Mouse (Mus musculus) C2C12 (cell line): Measurements from ENCODE around the gene Mbnl1. TPM values are rescaled to one million over a fixed set of nuclear protein-coding genes. Genes with fewer than 3 reads are reported as not detected.
A peak's percentile ranks its signal among the peaks of the same experiment; 100 is the strongest.

Experiments used
- H3K27me3 ChIP-seq: one replicate; pipeline ENCODE4 v1.6.1; 2011; ENCODE audit not compliant: control insufficient read depth, insufficient read depth, insufficient read length
- H3K36me3 ChIP-seq: one replicate; pipeline ENCODE4 v1.6.1; 2011; ENCODE audit not compliant: control insufficient read depth, insufficient read depth
- H3K4me3 ChIP-seq: one replicate; pipeline ENCODE4 v1.5.1; 2011; ENCODE audit warnings: mild to moderate bottlenecking, control low read depth; ENCODE audit not compliant: poor library complexity, insufficient read depth, severe bottlenecking
- H3K79me2 ChIP-seq: one replicate; pipeline ENCODE4 v1.6.1; 2011; ENCODE audit not compliant: control insufficient read depth, insufficient read depth
- H3K79me3 ChIP-seq: one replicate; pipeline ENCODE4 v1.6.1; 2011; ENCODE audit warnings: low read depth, control low read depth
- H3ac ChIP-seq: one replicate; pipeline ENCODE3; 2011; ENCODE audit warnings: low read depth; ENCODE audit not compliant: control insufficient read depth, insufficient read length
- CEBPB ChIP-seq: IDR thresholded peaks from one replicate; pipeline ENCODE4 v1.6.1; 2011; ENCODE audit warnings: low read depth, mild to moderate bottlenecking, control low read depth, moderate library complexity
- CTCF ChIP-seq: IDR thresholded peaks from one replicate; pipeline ENCODE4 v1.5.1; 2011; ENCODE audit not compliant: control insufficient read depth, insufficient read depth, insufficient read length
- FOSL1 ChIP-seq: IDR thresholded peaks from one replicate; pipeline ENCODE4 v1.8.0; 2011; ENCODE audit warnings: mild to moderate bottlenecking, low read length; ENCODE audit not compliant: poor library complexity, insufficient read depth, severe bottlenecking
- MAX ChIP-seq: IDR thresholded peaks from one replicate; pipeline ENCODE4 v1.6.1; 2011; ENCODE audit warnings: mild to moderate bottlenecking, control low read depth
- MYOD1 ChIP-seq: IDR thresholded peaks from one replicate; pipeline ENCODE4 v1.6.1; 2011; ENCODE audit warnings: low read depth; ENCODE audit not compliant: control insufficient read depth, insufficient read length
- MYOG ChIP-seq: IDR thresholded peaks from one replicate; pipeline ENCODE4 v1.6.1; 2011; ENCODE audit not compliant: control insufficient read depth, insufficient read length; ENCODE audit errors: extremely low read depth
- USF1 ChIP-seq: IDR thresholded peaks from one replicate; pipeline ENCODE4 v1.6.1; 2011; ENCODE audit warnings: low read depth, mild to moderate bottlenecking, control low read depth, moderate library complexity
- long read RNA-seq, 2 experiments: library from polyadenylated mRNA; unstranded; transcript quantifications; one replicate each; pipeline ENCODE4 v2.0.0; 2019 to 2020
- polyA plus RNA-seq: library from polyadenylated mRNA; unstranded; fragments of >200 nt; fragmentation: generic; extraction: Trizol; gene quantifications from one replicate; pipeline ENCODE4 v1.2.1, GENCODE M21; 2012; ENCODE audit warnings: missing spikeins

Gene Mbnl1
- polyA plus RNA-seq, result 37.7 TPM
- long read RNA-seq, experiment 1, partial matches to known transcripts, result 4 of 37 reads
- long read RNA-seq, experiment 1, other reads (novel, unspliced or antisense), result 30 of 37 reads
- long read RNA-seq, experiment 2, full-length matches to known transcripts, result 26 of 487 reads
- long read RNA-seq, experiment 2, partial matches to known transcripts, result 139 of 487 reads
- long read RNA-seq, experiment 2, other reads (novel, unspliced or antisense), result 322 of 487 reads

DNA sequence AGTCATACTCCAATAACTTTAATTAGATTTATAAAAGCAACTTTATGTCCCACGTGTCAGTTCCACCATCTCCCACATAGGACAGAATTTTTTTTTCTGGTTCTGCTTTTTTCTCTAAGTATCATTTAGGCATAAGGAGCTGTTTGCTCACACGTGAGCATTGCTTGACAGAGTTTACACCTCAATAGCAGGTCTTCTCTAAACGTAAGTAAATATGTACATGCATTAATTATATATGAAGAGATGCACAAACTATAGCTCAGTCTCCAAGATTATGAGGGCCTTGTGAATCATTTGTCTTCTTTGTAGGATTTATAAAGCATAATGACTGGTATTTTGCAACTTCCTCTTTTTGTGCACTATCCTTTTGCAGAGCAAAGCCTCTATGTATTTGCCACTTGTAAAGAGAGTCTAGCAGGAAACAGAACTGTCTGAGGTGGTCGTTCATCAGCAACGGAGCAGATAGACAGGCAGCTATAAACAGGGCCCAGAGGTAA, at the start of gene Mbnl1:
Gene Mbnl1 (plus strand): TSS at position 150 of the 497 bp plus-strand sequence.
- Histone ChIP-seq H3K27me3 (no peaks in the 10 kb centered on the region), H3K79me2 (no peaks in the 10 kb centered on the region), H3K79me3 (no peaks in the 10 kb centered on the region), H3K36me3 (no peaks in the 10 kb centered on the region), H3ac (no peak within 1 kb of the TSS), H3K4me3 (no peak within 1 kb of the TSS)
- TF ChIP-seq USF1 (no peak), CEBPB (no peak), CTCF (no peak), MYOG (no peak), MAX (no peak), FOSL1 (no peak), MYOD1 (no peak)

DNA sequence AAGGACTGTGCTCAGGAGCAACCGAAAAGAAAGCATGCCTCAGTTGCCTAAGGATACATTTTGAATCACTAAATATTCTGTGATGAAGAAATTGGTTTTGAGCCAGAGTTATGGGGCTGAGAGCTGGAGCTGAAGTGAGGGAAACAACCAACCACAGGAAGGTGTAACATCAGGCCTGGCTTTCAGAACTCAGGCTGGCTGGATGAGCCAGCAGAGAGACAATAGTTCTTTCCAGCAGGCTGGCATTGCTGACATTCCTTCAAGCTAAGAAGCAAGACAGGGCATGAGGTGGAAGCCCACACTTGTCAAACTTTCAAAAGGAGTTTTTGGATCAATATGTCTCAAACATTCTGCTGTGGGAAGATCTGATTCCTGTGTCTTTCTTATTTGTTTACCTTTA, 48.5 kb upstream of the Mbnl1 start:
- Histone ChIP-seq H3K79me3 (no peaks in the 10 kb centered on the region), H3K4me3 (no peak overlapping the region), H3ac (no peak overlapping the region)

DNA sequence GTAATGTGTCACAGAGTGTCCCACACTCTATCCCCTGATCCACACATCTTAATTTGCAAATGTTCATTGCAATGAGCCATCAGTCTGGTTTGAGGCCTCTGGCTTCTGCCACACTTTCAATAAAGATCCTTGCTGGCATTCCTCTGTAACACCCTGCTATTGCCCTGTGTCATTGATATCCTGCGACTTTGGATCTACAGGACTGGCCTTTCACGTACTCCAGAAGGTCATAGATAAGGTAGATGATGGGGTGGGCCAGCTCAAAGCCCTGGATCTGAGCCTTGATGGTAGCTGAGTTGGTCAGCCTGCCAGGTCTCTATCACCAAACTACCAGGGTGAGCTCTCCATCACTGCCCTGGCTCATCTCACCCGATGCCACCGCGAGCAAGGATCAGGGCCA, 43.6 kb upstream of the Mbnl1 start:
- Histone ChIP-seq H3ac (no peak overlapping the region), H3K79me3 (no peaks in the 10 kb centered on the region), H3K4me3 (no peak overlapping the region), H3K27me3 (no peaks in the 10 kb centered on the region), H3K79me2 (no peaks in the 10 kb centered on the region), H3K36me3 (no peaks in the 10 kb centered on the region)
- TF ChIP-seq MYOG, result no peak
- no peak for TF ChIP-seq FOSL1
- no peak for TF ChIP-seq MYOD1
- no peak for TF ChIP-seq MAX
- TF ChIP-seq USF1, result no peak
- TF ChIP-seq CEBPB, result no peak
- TF ChIP-seq CTCF, result no peak

More for the DNA sequence above, 48.5 kb upstream of the Mbnl1 start:
- TF ChIP-seq FOSL1 (no peak), MYOD1 (no peak), CTCF (no peak), MAX (no peak), USF1 (no peak), MYOG (no peak), CEBPB (no peak)
- Histone ChIP-seq H3K36me3 (no peaks in the 10 kb centered on the region), H3K27me3 (no peaks in the 10 kb centered on the region), H3K79me2 (no peaks in the 10 kb centered on the region)

DNA sequence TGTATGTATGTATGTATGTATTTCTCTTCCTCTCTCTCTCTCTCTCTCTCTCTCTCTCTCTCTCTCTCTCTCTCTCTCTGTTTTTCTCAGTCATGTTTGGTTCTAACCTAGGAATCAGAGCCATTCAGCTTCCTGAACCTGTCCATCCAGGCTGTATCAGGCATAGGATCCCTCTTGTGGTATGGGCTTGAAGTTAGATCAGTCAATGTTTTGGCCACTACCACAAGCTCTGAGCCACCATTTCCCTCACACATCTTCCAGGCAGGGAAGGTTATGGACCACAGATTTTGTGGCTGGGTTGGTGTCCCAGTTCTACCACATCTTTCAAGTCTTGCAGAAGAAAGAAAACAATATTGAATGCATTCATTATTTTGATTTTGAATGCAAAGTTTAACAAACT, 35.4 kb upstream of the Mbnl1 start:
- no peak for TF ChIP-seq MAX
- no peak for TF ChIP-seq CEBPB
- no peak for TF ChIP-seq USF1
- no peak for TF ChIP-seq FOSL1
- no peak for TF ChIP-seq CTCF
- no peak for TF ChIP-seq MYOD1
- TF ChIP-seq MYOG, result no peak
- no peak overlapping the region for H3K4me3 ChIP-seq
- no peaks in the 10 kb centered on the region for H3K79me2 ChIP-seq

DNA sequence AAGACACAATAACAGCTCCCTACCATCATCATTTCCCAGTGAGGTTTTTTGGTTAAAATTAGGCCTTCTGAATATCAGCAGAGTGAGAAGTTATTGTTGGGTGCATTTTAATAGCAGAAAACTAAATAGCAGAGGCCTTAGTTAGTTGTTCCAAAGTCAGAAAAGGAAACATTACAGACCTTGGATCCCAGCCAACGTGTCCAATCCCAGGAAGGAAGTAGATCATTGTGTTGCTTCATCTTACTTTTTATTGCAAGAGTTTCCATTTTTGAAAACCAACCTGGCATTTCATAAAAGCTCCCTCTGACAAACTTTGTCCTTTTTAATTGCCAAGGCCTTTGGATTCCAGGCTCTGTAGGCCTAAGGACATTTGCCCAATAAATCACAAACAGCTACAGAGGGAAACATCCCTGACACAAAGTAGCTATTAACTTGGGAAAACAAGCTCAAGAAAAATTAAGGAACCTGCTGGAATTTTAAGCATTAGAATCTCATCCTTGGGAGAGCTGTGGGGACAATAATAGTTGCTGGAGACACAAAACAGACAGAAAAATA, 34.9 kb upstream of the Mbnl1 start:
- H3K79me3 ChIP-seq, result no peaks in the 10 kb centered on the region
- no peak overlapping the region for H3ac ChIP-seq
- H3K4me3 ChIP-seq, result no peak overlapping the region
- no peaks in the 10 kb centered on the region for H3K27me3 ChIP-seq
- TF ChIP-seq CEBPB, result peak; percentile 31
- no peak for TF ChIP-seq MYOD1
- H3K79me2 ChIP-seq, result no peaks in the 10 kb centered on the region
- H3K36me3 ChIP-seq, result no peaks in the 10 kb centered on the region

More for the DNA sequence above, 35.4 kb upstream of the Mbnl1 start:
- H3ac ChIP-seq, result no peak overlapping the region
- no peaks in the 10 kb centered on the region for H3K36me3 ChIP-seq
- H3K27me3 ChIP-seq, result no peaks in the 10 kb centered on the region
- no peaks in the 10 kb centered on the region for H3K79me3 ChIP-seq

DNA sequence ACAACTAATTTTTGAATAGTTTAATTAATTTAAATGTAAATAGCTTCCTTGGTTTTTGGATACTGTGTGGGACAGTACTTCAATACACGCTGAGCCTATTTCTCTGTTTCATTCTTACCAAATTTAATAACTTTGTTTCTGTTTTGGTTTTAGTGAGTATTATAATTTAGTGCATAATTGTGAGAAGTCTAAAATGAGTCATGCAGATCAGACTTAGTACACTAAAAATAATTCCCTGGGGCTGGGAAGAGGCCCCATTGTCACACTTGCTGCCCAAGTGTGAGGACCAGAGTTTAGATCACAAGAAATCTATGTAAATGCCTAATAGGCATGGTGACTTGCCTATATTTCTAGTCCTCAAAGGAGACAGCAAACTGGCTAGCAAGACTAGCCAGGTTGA, 33.9 kb upstream of the Mbnl1 start:
- Histone ChIP-seq H3K79me3 (no peaks in the 10 kb centered on the region), H3ac (no peak overlapping the region), H3K27me3 (no peaks in the 10 kb centered on the region), H3K36me3 (no peaks in the 10 kb centered on the region), H3K4me3 (no peak overlapping the region), H3K79me2 (no peaks in the 10 kb centered on the region)
- TF ChIP-seq CEBPB, result no peak
- TF ChIP-seq MYOD1, result no peak
- TF ChIP-seq MYOG, result no peak
- TF ChIP-seq MAX, result no peak
- no peak for TF ChIP-seq USF1
- no peak for TF ChIP-seq CTCF
- TF ChIP-seq FOSL1, result no peak
